Mouse (Mus musculus): ENCODE results near the gene Cc2d2b. TPM values are rescaled to one million over a fixed set of nuclear protein-coding genes. Genes with fewer than 3 reads are reported as not detected.

Gene Cc2d2b
- polyA plus RNA-seq, 1 experiment from 2014 or later = 0.17 TPM

- H3K36me3 ChIP-seq = no peaks in the 10 kb centered on the region
- H3K27me3 ChIP-seq (replicated peaks) = no peaks in the 10 kb centered on the region
- no peaks in the 10 kb centered on the region for H3K4me1 ChIP-seq
- H3K9me3 ChIP-seq = no peaks in the 10 kb centered on the region
- H3K4me2 ChIP-seq = no peak overlapping the region
- ATAC-seq (ENCODE audit: insufficient read depth, low FRiP score, low read depth) = no peak
- H3K4me3 ChIP-seq (replicated peaks) = no peak overlapping the region
- no peak overlapping the region for H3K9ac ChIP-seq
- H3K27ac ChIP-seq = no peak overlapping the region
- 66% methylated on average over 2 of the region's 2 CpGs for WGBS
Measured at GRCm38 (mm10) chr19:40767189-40767588, 18.6 kb downstream of the Cc2d2b start.

- Histone ChIP-seq H3K4me3 (replicated peaks) (no peak overlapping the region), H3K36me3 (no peaks in the 10 kb centered on the region), H3K9ac (no peak overlapping the region), H3K4me2 (0 out of 2 replicates have a peak overlapping the region, but pooled peaks have one; percentile 16), H3K27ac (no peak overlapping the region), H3K27me3 (replicated peaks) (no peaks in the 10 kb centered on the region), H3K9me3 (no peaks in the 10 kb centered on the region), H3K4me1 (no peaks in the 10 kb centered on the region; the same call in 1 of the 2 replicates)
- 19% methylated on average over 7 of the region's 7 CpGs for WGBS
- peak; percentile 66; the same call in 1 of the 2 replicates for ATAC-seq (ENCODE audit: insufficient read depth, low FRiP score, low read depth)
Measured at GRCm38 (mm10) chr19:40769341-40769770, 20.8 kb downstream of the Cc2d2b start.

GRCm38 (mm10) chr19:40788004-40788714, 39.6 kb downstream of the Cc2d2b start:
- H3K4me1 ChIP-seq = no peaks in the 10 kb centered on the region
- H3K4me3 ChIP-seq (replicated peaks) = no peak overlapping the region
- H3K4me2 ChIP-seq = no peak overlapping the region
- no peaks in the 10 kb centered on the region for H3K9me3 ChIP-seq
- no peak for ATAC-seq (ENCODE audit: insufficient read depth, low FRiP score, low read depth)
- H3K9ac ChIP-seq = no peak overlapping the region
- H3K27ac ChIP-seq = no peak overlapping the region
- 72% methylated on average over 14 of the region's 15 CpGs for WGBS
- no peaks in the 10 kb centered on the region for H3K36me3 ChIP-seq
- no peaks in the 10 kb centered on the region for H3K27me3 ChIP-seq (replicated peaks)

- no peak overlapping the region for H3K4me2 ChIP-seq
- no peaks in the 10 kb centered on the region for H3K9me3 ChIP-seq
- H3K4me1 ChIP-seq = no peaks in the 10 kb centered on the region
- 56% methylated on average over 2 of the region's 2 CpGs for WGBS
- H3K9ac ChIP-seq = no peak overlapping the region
- no peak overlapping the region for H3K4me3 ChIP-seq (replicated peaks)
- ATAC-seq (ENCODE audit: insufficient read depth, low FRiP score, low read depth) = no peak
- H3K27me3 ChIP-seq (replicated peaks) = no peaks in the 10 kb centered on the region
- H3K27ac ChIP-seq = no peak overlapping the region
- no peaks in the 10 kb centered on the region for H3K36me3 ChIP-seq
Measured at GRCm38 (mm10) chr19:40788715-40789084, 40.1 kb downstream of the Cc2d2b start.

GRCm38 (mm10) chr19:40805176-40805737, 56.7 kb downstream of the Cc2d2b start:
- no peak overlapping the region for H3K27ac ChIP-seq

GRCm38 (mm10) chr19:40809858-40810257, 61.3 kb downstream of the Cc2d2b start:
- Histone ChIP-seq H3K36me3 (no peaks in the 10 kb centered on the region), H3K27me3 (replicated peaks) (no peaks in the 10 kb centered on the region), H3K4me2 (no peak overlapping the region), H3K27ac (no peak overlapping the region), H3K9me3 (no peaks in the 10 kb centered on the region), H3K4me1 (no peaks in the 10 kb centered on the region), H3K9ac (no peak overlapping the region), H3K4me3 (replicated peaks) (no peak overlapping the region)
- 71% methylated on average over 7 of the region's 7 CpGs for WGBS
- no peak for ATAC-seq (ENCODE audit: insufficient read depth, low FRiP score, low read depth)

More at GRCm38 (mm10) chr19:40805176-40805737, 56.7 kb downstream of the Cc2d2b start:
- Histone ChIP-seq H3K4me3 (replicated peaks) (no peak overlapping the region), H3K9me3 (no peaks in the 10 kb centered on the region), H3K27me3 (replicated peaks) (no peaks in the 10 kb centered on the region), H3K4me2 (no peak overlapping the region), H3K9ac (no peak overlapping the region), H3K36me3 (no peaks in the 10 kb centered on the region), H3K4me1 (no peaks in the 10 kb centered on the region)
- ATAC-seq (ENCODE audit: insufficient read depth, low FRiP score, low read depth) = no peak
- WGBS = 28% methylated on average over 7 of the region's 7 CpGs

GRCm38 (mm10) chr19:40811840-40812239, 63.3 kb downstream of the Cc2d2b start:
- Histone ChIP-seq H3K4me3 (replicated peaks) (no peak overlapping the region), H3K4me1 (no peaks in the 10 kb centered on the region), H3K9ac (no peak overlapping the region), H3K4me2 (no peak overlapping the region), H3K36me3 (no peaks in the 10 kb centered on the region), H3K9me3 (no peaks in the 10 kb centered on the region), H3K27me3 (replicated peaks) (no peaks in the 10 kb centered on the region), H3K27ac (no peak overlapping the region)
- no peak for ATAC-seq (ENCODE audit: insufficient read depth, low FRiP score, low read depth)
- WGBS = 72% methylated on average over 4 of the region's 4 CpGs

- Histone ChIP-seq H3K4me1 (no peaks in the 10 kb centered on the region), H3K9me3 (no peaks in the 10 kb centered on the region), H3K9ac (no peak overlapping the region), H3K27ac (no peak overlapping the region), H3K27me3 (replicated peaks) (no peaks in the 10 kb centered on the region), H3K36me3 (no peaks in the 10 kb centered on the region), H3K4me2 (no peak overlapping the region), H3K4me3 (replicated peaks) (no peak overlapping the region)
- 55% methylated on average over 3 of the region's 3 CpGs for WGBS
- no peak for ATAC-seq (ENCODE audit: insufficient read depth, low FRiP score, low read depth)
Measured at GRCm38 (mm10) chr19:40812778-40813177, 64.2 kb downstream of the Cc2d2b start.

GRCm38 (mm10) chr19:40813385-40813784, 64.8 kb downstream of the Cc2d2b start:
- Histone ChIP-seq H3K27ac (no peak overlapping the region), H3K9me3 (no peaks in the 10 kb centered on the region), H3K4me2 (no peak overlapping the region), H3K36me3 (no peaks in the 10 kb centered on the region), H3K9ac (no peak overlapping the region), H3K27me3 (replicated peaks) (no peaks in the 10 kb centered on the region), H3K4me1 (no peaks in the 10 kb centered on the region), H3K4me3 (replicated peaks) (no peak overlapping the region)
- peak; percentile 86; the same call in 1 of the 2 replicates for ATAC-seq (ENCODE audit: insufficient read depth, low FRiP score, low read depth)
- WGBS = 71% methylated on average over 14 of the region's 14 CpGs

GRCm38 (mm10) chr19:40815645-40816183, 67.2 kb downstream of the Cc2d2b start:
- Histone ChIP-seq H3K9me3 (no peaks in the 10 kb centered on the region), H3K4me2 (no peak overlapping the region), H3K27ac (no peak overlapping the region), H3K4me1 (no peaks in the 10 kb centered on the region), H3K27me3 (replicated peaks) (no peaks in the 10 kb centered on the region), H3K4me3 (replicated peaks) (no peak overlapping the region), H3K9ac (no peak overlapping the region), H3K36me3 (no peaks in the 10 kb centered on the region)
- WGBS = 66% methylated on average over 7 of the region's 7 CpGs
- ATAC-seq (ENCODE audit: insufficient read depth, low FRiP score, low read depth) = no peak

GRCm38 (mm10) chr19:40817901-40818532, 69.5 kb downstream of the Cc2d2b start:
- no peaks in the 10 kb centered on the region for H3K27me3 ChIP-seq (replicated peaks)
- no peak overlapping the region for H3K27ac ChIP-seq
- no peaks in the 10 kb centered on the region for H3K36me3 ChIP-seq
- WGBS = 78% methylated on average over 6 of the region's 6 CpGs
- no peaks in the 10 kb centered on the region for H3K4me1 ChIP-seq
- H3K4me2 ChIP-seq = no peak overlapping the region
- H3K4me3 ChIP-seq (replicated peaks) = no peak overlapping the region
- H3K9ac ChIP-seq = no peak overlapping the region
- no peaks in the 10 kb centered on the region for H3K9me3 ChIP-seq
- peak; percentile 43; the same call in 1 of the 2 replicates for ATAC-seq (ENCODE audit: insufficient read depth, low FRiP score, low read depth)

- Histone ChIP-seq H3K4me1 (no peaks in the 10 kb centered on the region), H3K36me3 (no peaks in the 10 kb centered on the region), H3K4me3 (replicated peaks) (no peak overlapping the region), H3K27ac (no peak overlapping the region), H3K9ac (no peak overlapping the region), H3K27me3 (replicated peaks) (no peaks in the 10 kb centered on the region), H3K9me3 (no peaks in the 10 kb centered on the region), H3K4me2 (no peak overlapping the region)
- no peak for ATAC-seq (ENCODE audit: insufficient read depth, low FRiP score, low read depth)
- 47% methylated on average over 7 of the region's 7 CpGs for WGBS
Measured at GRCm38 (mm10) chr19:40818764-40819163, 70.2 kb downstream of the Cc2d2b start.

Data from stomach, embryonic 15.5 days (tissue).